Mouse (Mus musculus) spleen, postnatal 10 days (tissue): ENCODE measurements at regions not wholly inside any gene's neighbourhood (a gene's known extent, or its start where the extent isn't known, plus 50 kb on each side); places are given as distances from the start of the nearest gene placed in this dataset.
A peak's percentile ranks its signal among the peaks of the same experiment; 100 is the strongest.

Source experiments
- DNase-seq, 2 experiments: peaks; one replicate each; pipeline ENCODE4 v3.0.0; 2021 to 2022; ENCODE audit warnings: low spot score in 2 of 2

DNA sequence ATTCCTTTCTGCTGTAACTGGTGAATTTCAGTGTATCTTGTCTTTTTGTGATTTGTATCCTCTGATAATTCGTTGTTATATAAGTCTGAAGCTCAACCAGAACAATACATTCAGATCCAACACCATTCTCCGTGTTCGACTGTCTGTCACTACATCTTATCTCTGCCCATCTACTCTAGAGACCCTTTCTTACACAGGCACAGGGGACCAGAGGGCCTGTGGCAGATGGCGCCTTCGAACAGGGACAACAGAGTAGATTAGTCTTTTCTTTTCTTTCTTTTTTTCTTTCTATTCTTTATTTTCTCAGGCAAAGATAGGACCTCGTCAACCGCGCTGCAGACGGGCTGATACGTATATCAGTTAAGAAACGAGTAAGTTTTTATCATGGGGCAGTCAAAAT is 215.3 kb downstream of the Gm21294 start:
- DNase-seq = peak in 1 of 2 experiments; percentile 7
